Mouse (Mus musculus): ENCODE results near the gene Gkn1.

Gene Gkn1

GRCm38 (mm10) chr6:87318651-87319050 lies 32.1 kb downstream of the Gkn1 start:
- no peak for DNase-seq

- peak; percentile 96 for DNase-seq
These were observed 33.8 kb downstream of the Gkn1 start for GRCm38 (mm10) chr6:87316966-87317365.

- no peak for DNase-seq
These were observed 38.0 kb downstream of the Gkn1 start for GRCm38 (mm10) chr6:87312761-87313160.

GRCm38 (mm10) chr6:87304486-87304885 lies 46.3 kb downstream of the Gkn1 start:
- DNase-seq = no peak

- no peak for DNase-seq
These were observed 48.0 kb downstream of the Gkn1 start for GRCm38 (mm10) chr6:87302746-87303145.

GRCm38 (mm10) chr6:87301991-87302390 lies 48.8 kb downstream of the Gkn1 start:
- DNase-seq = no peak

Measured in heart, adult 11 months (tissue).